Mouse (Mus musculus) hindbrain, postnatal 0 days (tissue): Measurements from ENCODE around the gene Wbp1l. TPM values are rescaled to one million over a fixed set of nuclear protein-coding genes. Genes with fewer than 3 reads are reported as not detected.

ENCODE experiments used
- ATAC-seq: fragments of 200-750 bp; cut with Nextera tagmentation; 2 replicates; pipeline ENCODE4 v1.8.0; 2017; ENCODE audit warnings: mild to moderate bottlenecking, moderate TSS enrichment, moderate library complexity
- DNase-seq: peaks from one replicate; pipeline ENCODE4 v3.0.0-alpha.2; 2015; ENCODE audit warnings: low spot score
- H3K27ac ChIP-seq: fragments of 300-500 bp; sonication (generic); 2 replicates; pipeline ENCODE4 v1.5.1; 2014; ENCODE audit warnings: mild to moderate bottlenecking
- H3K27me3 ChIP-seq: fragments of 300-500 bp; sonication (generic); 2 replicates; pipeline ENCODE4 v1.6.1; 2014; ENCODE audit warnings: low read length, mixed read lengths; ENCODE audit not compliant: insufficient read depth
- H3K36me3 ChIP-seq: fragments of 300-500 bp; sonication (generic); 2 replicates; pipeline ENCODE4 v1.6.1; 2014; ENCODE audit warnings: low read length, mixed read lengths; ENCODE audit not compliant: insufficient read depth
- H3K4me1 ChIP-seq: fragments of 300-500 bp; sonication (generic); 2 replicates; pipeline ENCODE4 v1.6.1; 2014; ENCODE audit warnings: antibody characterized with exemption, low read length, mixed read lengths; ENCODE audit not compliant: insufficient read depth
- H3K4me2 ChIP-seq: fragments of 300-500 bp; sonication (generic); 2 replicates; pipeline ENCODE4 v1.6.1; 2014; ENCODE audit warnings: low read depth, mild to moderate bottlenecking, low read length, moderate library complexity, mixed read lengths
- H3K4me3 ChIP-seq: fragments of 300-500 bp; sonication (generic); 2 replicates; pipeline ENCODE4 v1.5.1; 2014; ENCODE audit warnings: low read length
- H3K9ac ChIP-seq: fragments of 300-500 bp; sonication (generic); replicated peaks from 2 replicates; pipeline ENCODE4 v1.6.1; 2014; ENCODE audit warnings: mild to moderate bottlenecking, low read length, moderate library complexity, mixed read lengths
- H3K9me3 ChIP-seq: fragments of 300-500 bp; sonication (generic); 2 replicates; pipeline ENCODE4 v1.6.1; 2016; ENCODE audit warnings: low read length, mixed read lengths
- CTCF ChIP-seq: IDR thresholded peaks from 2 replicates; pipeline ENCODE4 v1.5.1; 2016; ENCODE audit warnings: antibody characterized with exemption, control low read depth, low read depth
- WGBS: fragments of 180-500 bp; shearing (Covaris S2); extraction: QIAGEN DNeasy Blood & Tissue Kit; methylation state at CpG from one replicate; pipeline ENCODE4 v1.1.7; 2014; 5-methylcytosine and 5-hydroxymethylcytosine counted together
- polyA plus RNA-seq: library from polyadenylated mRNA; unstranded; fragments of >200 nt; fragmentation: Nextera tagmentation; extraction: Ambion mirVana; gene quantifications from 2 replicates; pipeline ENCODE4 v1.2.1, GENCODE M21; 2015
- total RNA-seq: library from RNA; depleted of rRNA; stranded (reverse); fragments of >200 nt; gene quantifications from 2 replicates; pipeline ENCODE4 v1.2.3, GENCODE M21; 2014

Gene Wbp1l
- total and polyA plus RNA-seq, 2 experiments from 2014 or later: 30.3 to 52.3 TPM

GRCm38 (mm10) chr19:46656151-46656840, 57.4 kb downstream of the Wbp1l start:
- Histone ChIP-seq H3K4me1 (no peaks in the 10 kb centered on the region), H3K4me2 (no peak overlapping the region), H3K9ac (no peak overlapping the region), H3K27me3 (no peaks in the 10 kb centered on the region), H3K9me3 (no peaks in the 10 kb centered on the region), H3K27ac (no peak overlapping the region), H3K4me3 (no peak overlapping the region), H3K36me3 (peaks cover 30% of the 10 kb centered on the region)
- 94% methylated on average over 21 of the region's 21 CpGs for WGBS
- ATAC-seq (no peak), DNase-seq (no peak)
- TF ChIP-seq CTCF: no peak

GRCm38 (mm10) chr19:46657339-46658020, 58.6 kb downstream of the Wbp1l start:
- TF ChIP-seq CTCF: peak; percentile 60
- no peaks in the 10 kb centered on the region for H3K27me3 ChIP-seq
- peaks cover 30% of the 10 kb centered on the region for H3K36me3 ChIP-seq
- no peaks in the 10 kb centered on the region for H3K9me3 ChIP-seq
- H3K4me1 ChIP-seq: no peaks in the 10 kb centered on the region
- 96% methylated on average over 3 of the region's 3 CpGs for WGBS
- H3K4me2 ChIP-seq: no peak overlapping the region
- H3K4me3 ChIP-seq: no peak overlapping the region
- no peak overlapping the region for H3K9ac ChIP-seq
- no peak overlapping the region for H3K27ac ChIP-seq
- ATAC-seq (no peak), DNase-seq (peak; percentile 38)

GRCm38 (mm10) chr19:46658348-46658747, 59.5 kb downstream of the Wbp1l start:
- Histone ChIP-seq H3K27ac (no peak overlapping the region), H3K9me3 (no peaks in the 10 kb centered on the region), H3K4me1 (no peaks in the 10 kb centered on the region), H3K9ac (no peak overlapping the region), H3K36me3 (peaks cover 26% of the 10 kb centered on the region), H3K4me2 (no peak overlapping the region), H3K4me3 (no peak overlapping the region), H3K27me3 (no peaks in the 10 kb centered on the region)
- no peak for ATAC-seq
- TF ChIP-seq CTCF: no peak
- no peak for DNase-seq
- 96% methylated on average over 7 of the region's 7 CpGs for WGBS

DNA sequence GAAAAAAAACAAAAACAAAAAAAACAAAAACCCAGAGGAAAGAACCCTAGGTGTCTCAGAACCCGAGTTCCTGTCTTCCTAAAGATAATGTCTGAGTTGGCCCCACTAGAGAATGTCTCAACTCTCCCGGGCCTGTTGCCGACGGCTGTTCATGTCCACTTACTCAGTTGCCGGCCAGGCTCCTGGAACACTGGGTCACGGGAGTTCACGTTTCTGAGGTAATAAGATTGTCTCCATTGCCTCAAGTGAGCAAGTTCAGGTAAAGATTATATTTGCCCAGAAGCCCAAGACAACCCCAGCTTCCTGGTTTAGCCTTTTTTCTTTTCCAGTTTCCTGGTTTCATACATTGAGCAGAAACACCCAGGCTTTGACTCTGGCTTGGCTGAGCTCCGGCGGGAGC, 60.0 kb downstream of the Wbp1l start:
- H3K4me1 ChIP-seq: no peaks in the 10 kb centered on the region
- H3K36me3 ChIP-seq: peaks cover 22% of the 10 kb centered on the region
- 87% methylated on average over 9 of the region's 9 CpGs for WGBS
- no peak overlapping the region for H3K9ac ChIP-seq
- DNase-seq (no peak), ATAC-seq (no peak)
- no peak overlapping the region for H3K4me2 ChIP-seq
- no peak overlapping the region for H3K4me3 ChIP-seq
- no peaks in the 10 kb centered on the region for H3K27me3 ChIP-seq
- no peak overlapping the region for H3K27ac ChIP-seq
- H3K9me3 ChIP-seq: no peaks in the 10 kb centered on the region
- no peak for TF ChIP-seq CTCF

- TF ChIP-seq CTCF: 0 out of 2 replicates have a peak, but pooled peaks have one; percentile 14
- ATAC-seq: no peak
- Histone ChIP-seq H3K4me1 (no peaks in the 10 kb centered on the region), H3K36me3 (no peaks in the 10 kb centered on the region), H3K27me3 (no peaks in the 10 kb centered on the region), H3K4me2 (no peak overlapping the region), H3K9ac (no peak overlapping the region), H3K4me3 (no peak overlapping the region), H3K27ac (no peak overlapping the region), H3K9me3 (no peaks in the 10 kb centered on the region)
- DNase-seq: no peak
- WGBS: 65% methylated on average over 4 of the region's 4 CpGs
Observed at GRCm38 (mm10) chr19:46661511-46661910, 62.6 kb downstream of the Wbp1l start.

DNA sequence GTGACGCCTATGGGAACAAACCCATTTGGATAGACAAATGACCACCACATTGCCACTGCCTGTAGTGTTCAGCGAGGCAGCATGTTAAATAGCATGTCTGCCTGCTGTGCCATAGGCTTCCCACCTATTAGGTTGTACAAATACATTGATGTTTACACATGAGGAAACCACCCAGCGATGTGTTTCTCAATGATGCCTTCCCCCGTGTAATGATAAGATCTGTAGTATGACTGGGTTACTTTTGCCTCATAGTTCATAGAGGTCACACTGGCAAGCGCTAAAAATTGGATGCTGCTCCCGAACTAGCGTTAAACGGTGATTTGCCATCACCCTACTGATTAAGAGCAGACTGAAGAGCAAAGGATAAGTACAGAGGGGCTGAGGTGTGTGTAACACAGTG, 63.3 kb downstream of the Wbp1l start:
- no peaks in the 10 kb centered on the region for H3K36me3 ChIP-seq
- ATAC-seq: no peak
- WGBS: 89% methylated on average over 8 of the region's 8 CpGs
- TF ChIP-seq CTCF: no peak
- H3K9ac ChIP-seq: no peak overlapping the region
- DNase-seq: no peak
- no peaks in the 10 kb centered on the region for H3K9me3 ChIP-seq
- H3K27me3 ChIP-seq: no peaks in the 10 kb centered on the region
- H3K4me2 ChIP-seq: no peak overlapping the region
- H3K4me1 ChIP-seq: no peaks in the 10 kb centered on the region
- H3K27ac ChIP-seq: no peak overlapping the region
- H3K4me3 ChIP-seq: no peak overlapping the region

DNA sequence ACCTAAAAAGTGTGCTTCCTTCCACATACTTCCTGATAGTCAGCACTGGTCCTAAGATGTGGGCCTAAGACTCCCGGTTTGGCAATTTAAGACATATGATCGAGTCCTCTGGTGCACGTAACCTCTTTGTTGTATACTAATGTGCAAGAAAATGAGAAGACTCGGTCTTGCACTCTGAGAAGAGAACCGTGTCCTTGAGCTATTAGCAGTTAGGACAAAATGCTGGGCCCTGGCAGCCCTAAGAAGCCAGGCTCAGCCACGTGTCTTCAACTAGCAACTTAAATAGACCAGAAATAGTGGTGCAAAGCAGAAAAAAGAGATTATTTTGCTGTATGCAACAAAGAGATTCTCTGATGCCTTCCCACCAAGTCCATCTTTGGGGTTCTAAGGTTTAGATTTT, 63.9 kb downstream of the Wbp1l start:
- ATAC-seq: no peak
- Histone ChIP-seq H3K4me2 (no peak overlapping the region), H3K4me1 (no peaks in the 10 kb centered on the region), H3K36me3 (no peaks in the 10 kb centered on the region), H3K27me3 (no peaks in the 10 kb centered on the region), H3K4me3 (no peak overlapping the region), H3K9me3 (no peaks in the 10 kb centered on the region), H3K27ac (no peak overlapping the region), H3K9ac (no peak overlapping the region)
- TF ChIP-seq CTCF: no peak
- 77% methylated on average over 6 of the region's 6 CpGs for WGBS
- DNase-seq: no peak
